Mouse (Mus musculus) heart, postnatal 10 days (tissue): ENCODE measurements around the gene Dact3. TPM values are rescaled to one million over a fixed set of nuclear protein-coding genes. Genes with fewer than 3 reads are reported as not detected.

Experiments used
- DNase-seq, 2 experiments: peaks; one replicate each; pipeline ENCODE4 v3.0.0; 2021
- intact Hi-C: fragments of 180-260 bp; cut with DNase I; formaldehyde crosslinking; loops from one replicate; pipeline ENCODE4 v1.15.1; 2025
- total RNA-seq, 2 experiments: library from RNA; stranded (reverse); gene quantifications; 2 replicates each; pipeline ENCODE4 v1.2.3; 2021

Dact3 gene
- total RNA-seq, 2 experiments from 2014 or later: 28.2 to 32.7 TPM

DNA sequence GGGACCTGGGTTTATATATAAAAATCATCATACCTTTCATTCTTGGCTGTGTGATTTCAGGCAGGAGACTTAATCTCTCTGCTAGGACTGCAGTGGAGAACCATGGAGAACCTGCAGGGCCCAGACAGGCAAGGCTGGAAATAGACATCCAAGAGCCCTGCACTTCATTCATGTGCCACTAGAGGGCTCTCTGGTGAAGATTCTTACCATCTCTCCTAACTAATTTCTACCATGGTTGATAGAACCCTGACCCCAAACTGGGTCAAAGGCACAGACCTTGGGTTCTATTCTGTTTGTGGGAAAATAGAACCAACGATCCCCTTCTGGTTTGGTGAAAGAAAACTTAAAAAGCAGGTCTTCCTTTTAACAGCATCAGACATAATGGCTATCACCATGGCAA lies 55.7 kb downstream of the Dact3 start:
- DNase-seq: peak; percentile 80 to 84
- intact Hi-C loops: no loop called here

DNA sequence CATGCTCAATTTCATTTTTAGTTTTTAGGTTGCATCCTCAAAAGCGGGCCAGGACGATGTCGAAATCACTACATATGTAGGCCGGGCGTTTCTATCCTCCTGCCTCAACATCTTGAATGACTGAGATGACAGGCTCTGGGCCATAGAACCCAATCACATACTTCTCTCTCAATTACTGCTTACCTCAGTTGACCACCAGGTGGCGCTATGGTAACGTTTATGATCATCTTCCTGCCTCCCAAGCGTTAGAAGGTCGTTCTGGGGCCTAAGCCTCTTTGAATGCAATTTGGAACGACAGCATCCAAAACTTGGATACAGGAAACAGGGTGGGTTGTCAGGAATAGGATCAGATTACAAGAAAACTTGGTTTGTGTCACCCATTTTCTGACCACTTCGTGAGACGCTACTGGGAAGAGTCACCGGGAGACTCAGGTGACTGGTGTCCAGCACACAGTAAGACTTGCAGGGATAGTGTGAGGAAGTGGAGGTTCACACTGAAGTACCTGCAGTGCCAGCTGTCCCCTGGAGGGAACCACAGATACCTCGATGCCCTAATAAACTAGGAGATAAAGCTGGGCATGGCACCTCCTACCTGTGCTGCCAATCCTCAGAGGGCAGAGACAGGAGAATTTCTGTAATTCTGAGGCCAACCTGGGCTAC lies 57.0 kb downstream of the Dact3 start:
- peak; percentile 87 to 93 for DNase-seq
- intact Hi-C loops: loop anchor here (1.0 kb wide), 2 partner anchors 18 to 70 kb away; no protein-coding TSS in a partner anchor

GRCm38 (mm10) chr7:16932704-16933577 lies 57.8 kb downstream of the Dact3 start:
- intact Hi-C loops: loop anchor here (1.0 kb wide), 3 partner anchors 17 to 133 kb away; no protein-coding TSS in a partner anchor
- DNase-seq: peak; percentile 58 to 78

Other genes starting within 250 kb of the Dact3 start
- under 1 TPM in 1 of 2 experiments, not detected in 1; 0.31 TPM for gene Ceacam15, start 199.6 kb upstream of the Dact3 start, total RNA-seq
- gene Ceacam9, start 153.4 kb upstream of the Dact3 start, total RNA-seq: not detected
- 100 to 1,000 TPM; 118 TPM for gene Ap2s1, start 136.9 kb upstream of the Dact3 start, total RNA-seq
- gene Slc1a5, start 94.0 kb upstream of the Dact3 start, total RNA-seq: 10 to 100 TPM; 22.6 to 28.7 TPM
- gene Strn4, start 59.4 kb upstream of the Dact3 start, total RNA-seq: 10 to 100 TPM; 80.1 to 81.2 TPM
- gene Fkrp, start 58.6 kb upstream of the Dact3 start, total RNA-seq: 10 to 100 TPM; 45.5 to 48.1 TPM
- gene Prkd2, start 32.4 kb upstream of the Dact3 start, total RNA-seq: 10 to 100 TPM; 27.8 to 31.9 TPM
- 1 to 10 TPM in 1 of 2 experiments, under 1 TPM in 1; 0.82 to 1.4 TPM for gene Gng8, start 16.5 kb downstream of the Dact3 start, total RNA-seq
- 1 to 10 TPM; 2.6 to 2.8 TPM for gene Ptgir, start 31.2 kb downstream of the Dact3 start, total RNA-seq
- 100 to 1,000 TPM; 252 to 262 TPM for gene Calm3, start 48.8 kb downstream of the Dact3 start, total RNA-seq
- 1 to 10 TPM; 5.0 to 5.2 TPM for gene Pnmal2, start 69.4 kb downstream of the Dact3 start, total RNA-seq
- gene Pnmal1, start 84.4 kb downstream of the Dact3 start, total RNA-seq: not detected
- gene Gm42372, start 107.8 kb downstream of the Dact3 start, total RNA-seq: under 1 TPM in 1 of 2 experiments, not detected in 1; 0.10 TPM
- 10 to 100 TPM; 15.6 to 18.0 TPM for gene Ccdc8, start 117.4 kb downstream of the Dact3 start, total RNA-seq
- gene Ppp5c, start 152.6 kb downstream of the Dact3 start, total RNA-seq: 100 to 1,000 TPM; 104 to 105 TPM
- gene Hif3a, start 187.1 kb downstream of the Dact3 start, total RNA-seq: 1 to 10 TPM; 1.5 to 7.1 TPM
- under 1 TPM in 1 of 2 experiments, not detected in 1; 0.10 TPM for gene Psg16, start 198.7 kb downstream of the Dact3 start, total RNA-seq